Mouse (Mus musculus): ENCODE data around the gene Nhlh2.

The Nhlh2 gene

GRCm38 (mm10) chr3:102025659-102026058 lies 15.8 kb downstream of the Nhlh2 start:
- no peak for DNase-seq

DNA sequence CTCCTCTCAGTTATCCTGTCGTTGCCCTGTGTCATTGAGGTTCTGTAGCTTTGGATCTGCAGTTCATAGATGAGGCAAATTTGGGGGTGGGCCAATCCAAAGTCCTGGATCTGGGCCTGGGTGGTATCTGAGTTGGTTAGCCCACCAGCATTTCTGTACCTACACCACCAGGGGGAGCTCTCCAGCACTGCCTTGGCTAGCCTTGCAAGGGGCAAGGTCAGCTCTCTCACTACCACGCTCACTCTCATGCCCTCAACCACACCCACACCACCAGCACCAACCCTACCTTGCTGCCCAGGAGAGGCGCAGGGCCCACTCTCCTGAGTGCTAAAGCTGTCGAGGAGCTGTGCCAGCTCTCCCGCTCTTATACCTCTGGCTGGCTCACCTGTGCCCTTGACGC lies 18.0 kb downstream of the Nhlh2 start:
- DNase-seq, result no peak

DNA sequence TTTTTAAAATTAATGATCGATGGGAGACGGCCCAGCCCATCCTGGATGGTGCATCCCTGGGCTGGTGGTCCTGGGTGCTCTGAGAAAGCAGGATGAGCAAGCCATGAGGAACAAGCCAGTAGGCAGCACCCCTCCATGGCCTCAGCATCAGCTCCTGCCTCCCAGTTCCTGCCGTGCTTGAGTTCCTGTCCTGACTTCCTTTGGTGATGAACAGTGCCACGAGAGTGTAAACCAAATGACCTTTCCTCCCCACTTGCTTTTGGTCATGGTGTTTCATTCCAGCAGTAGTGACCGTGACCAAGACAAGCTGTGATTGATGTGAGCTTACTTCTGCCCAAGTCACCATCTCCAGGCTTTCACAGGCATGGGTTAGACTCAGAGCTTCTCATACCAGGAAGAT lies 27.9 kb downstream of the Nhlh2 start:
- DNase-seq, result no peak

GRCm38 (mm10) chr3:102038608-102039007 lies 28.7 kb downstream of the Nhlh2 start:
- DNase-seq, result no peak

DNA sequence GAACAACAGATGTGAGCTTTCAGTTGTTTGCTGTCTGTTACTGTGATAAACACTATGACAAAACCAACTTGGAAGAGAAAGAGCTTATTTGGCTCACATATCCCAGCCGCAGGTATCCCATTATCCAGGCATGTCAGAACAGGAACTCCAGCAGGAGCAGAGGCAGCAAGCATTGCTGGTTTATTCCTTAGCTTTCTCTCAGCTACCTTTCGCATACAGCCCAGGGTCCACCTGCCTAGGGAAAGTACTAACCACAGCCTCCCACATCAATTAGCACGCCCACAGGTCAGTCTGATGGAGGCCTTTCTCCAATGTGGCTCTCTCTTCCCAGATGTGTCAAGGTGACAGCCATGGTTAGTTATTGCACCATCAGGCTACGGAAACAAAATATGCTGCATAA lies 31.8 kb downstream of the Nhlh2 start:
- DNase-seq, result no peak

GRCm38 (mm10) chr3:102045071-102045470 lies 35.2 kb downstream of the Nhlh2 start:
- DNase-seq, result peak; percentile 11

- no peak for DNase-seq
These were observed 37.7 kb downstream of the Nhlh2 start for GRCm38 (mm10) chr3:102047532-102047931.

GRCm38 (mm10) chr3:102049207-102050104 lies 39.6 kb downstream of the Nhlh2 start:
- DNase-seq, result no peak

DNA sequence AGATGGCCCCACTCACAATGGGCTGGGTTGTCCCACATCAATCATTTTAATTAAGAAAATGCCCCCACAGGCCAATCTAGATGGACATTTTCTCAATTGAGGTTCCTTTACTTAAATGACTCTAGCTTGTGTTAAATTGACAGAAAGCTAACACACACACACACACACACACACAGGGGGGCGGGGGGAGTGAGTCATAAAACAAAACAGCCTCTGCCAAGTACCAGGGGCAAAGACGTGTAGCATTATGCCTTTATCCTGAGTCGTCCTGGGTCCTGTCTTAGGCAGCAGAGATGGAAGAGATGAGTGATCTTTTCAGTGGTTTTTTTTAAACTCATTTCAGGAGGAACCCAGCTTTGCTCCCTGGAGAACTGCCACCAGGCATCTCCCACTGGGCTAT lies 42.2 kb downstream of the Nhlh2 start:
- DNase-seq, result no peak

GRCm38 (mm10) chr3:102053293-102053692 lies 43.4 kb downstream of the Nhlh2 start:
- no peak for DNase-seq

DNA sequence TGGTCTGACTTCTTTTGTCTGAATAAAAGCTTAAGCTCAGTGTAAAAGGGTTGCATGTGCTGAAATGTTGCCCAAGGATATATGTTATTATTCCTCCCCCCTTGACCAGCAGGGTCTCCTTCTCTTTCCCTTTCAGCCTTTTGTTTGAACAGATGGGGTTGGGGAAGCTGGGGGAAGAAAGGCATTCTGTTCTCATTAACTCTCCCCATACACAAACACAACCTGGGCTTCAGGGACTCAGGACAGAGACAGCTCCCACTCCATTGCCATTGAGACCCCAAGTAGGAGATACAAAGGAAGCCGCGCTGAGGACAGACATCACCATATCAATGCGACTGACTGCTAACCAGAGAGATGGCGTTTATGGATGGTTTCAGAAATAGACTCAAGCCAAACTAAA lies 46.0 kb downstream of the Nhlh2 start:
- no peak for DNase-seq

GRCm38 (mm10) chr3:102060065-102060464 lies 50.2 kb downstream of the Nhlh2 start:
- DNase-seq, result no peak

GRCm38 (mm10) chr3:102061923-102062670 lies 52.2 kb downstream of the Nhlh2 start:
- peak; percentile 82 for DNase-seq

GRCm38 (mm10) chr3:102062671-102063010 lies 52.8 kb downstream of the Nhlh2 start:
- no peak for DNase-seq

DNA sequence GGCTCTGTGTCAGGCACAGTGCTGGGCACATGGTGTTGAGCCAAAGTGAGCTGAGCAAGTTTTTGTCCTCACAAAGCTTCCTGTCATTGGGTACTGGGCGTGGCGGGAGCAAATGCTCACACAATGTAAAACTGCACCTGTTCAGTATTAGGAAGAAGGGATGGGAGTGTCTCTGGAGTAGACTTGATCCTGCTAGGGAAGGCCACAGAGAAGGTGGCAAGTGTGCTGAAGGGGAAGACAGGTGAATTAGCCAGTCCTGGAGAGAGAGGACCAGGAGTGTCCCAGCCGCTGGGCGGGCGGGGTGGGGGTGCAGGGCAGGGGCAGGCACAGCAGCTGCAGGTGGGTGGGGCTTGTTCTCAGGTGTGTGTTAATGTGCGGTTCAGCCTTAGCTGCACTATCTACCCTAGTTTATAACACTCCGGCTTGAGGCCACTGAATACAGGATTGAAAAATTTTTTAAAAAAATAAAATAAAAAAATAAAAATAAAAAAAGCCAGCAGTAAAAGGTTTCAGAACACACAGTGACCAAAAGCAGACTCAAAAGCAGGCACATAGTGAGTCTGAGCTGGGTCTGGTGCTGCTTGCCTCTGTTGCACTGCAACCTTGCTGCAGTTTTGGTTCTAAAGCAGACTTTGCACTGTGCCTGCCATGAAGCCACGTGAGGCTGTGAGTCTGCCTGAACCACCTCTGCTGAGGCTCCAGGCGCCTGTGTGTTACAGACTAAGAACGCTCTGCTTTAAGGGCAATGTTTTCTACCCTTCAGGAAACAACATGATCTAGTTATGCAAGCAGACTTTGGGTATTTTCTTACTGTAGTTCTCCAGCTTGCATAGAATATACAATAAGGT lies 53.6 kb downstream of the Nhlh2 start:
- DNase-seq, result no peak

DNA sequence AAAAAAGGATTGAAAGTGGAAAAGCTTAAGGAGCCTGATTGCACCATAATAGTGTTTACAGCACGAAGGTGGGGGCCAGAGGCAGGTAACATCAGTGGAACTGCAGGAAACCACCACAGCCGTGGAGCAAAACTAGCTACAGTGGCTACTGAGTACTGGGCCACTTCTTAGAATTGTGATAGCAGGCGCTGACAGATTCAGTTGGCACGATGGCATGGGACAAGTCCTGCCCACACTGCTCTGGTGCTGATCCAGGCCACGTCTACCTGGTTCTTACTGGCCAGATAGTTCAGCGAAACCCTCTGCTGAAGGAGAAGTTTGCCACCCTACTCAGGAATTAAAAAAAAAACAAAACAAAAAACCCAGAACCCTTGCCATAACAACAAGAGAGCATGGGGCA lies 54.7 kb downstream of the Nhlh2 start:
- no peak for DNase-seq

Measured in lung, postnatal 10 days (tissue).